Mouse (Mus musculus) v-Abl transformed pro-B cells (cell line): ENCODE data around the gene Gm44805.

Experiments used
- in situ Hi-C, 2 experiments: fragments of 400-800 bp; cut with MboI; formaldehyde crosslinking; loops; one replicate each; pipeline ENCODE4 v1.15.1; 2025; ENCODE audit not compliant: unreplicated experiment in 2 of 2

The Gm44805 gene

GRCm38 (mm10) chr7:19683771-19684201 lies 2.6 kb upstream of the Gm44805 start:
- in situ Hi-C loops, result no loop called here

- in situ Hi-C loops, result no loop called here
These were observed 1.8 kb upstream of the Gm44805 start for GRCm38 (mm10) chr7:19682979-19683378.

GRCm38 (mm10) chr7:19680702-19681101 lies 521 bp downstream of the Gm44805 start:
- in situ Hi-C loops, result no loop called here

GRCm38 (mm10) chr7:19678901-19679300 lies 2.3 kb downstream of the Gm44805 start:
- in situ Hi-C loops, result no loop called here

GRCm38 (mm10) chr7:19677872-19678271 lies 3.4 kb downstream of the Gm44805 start, which contains the start of gene Apoc2:
Apoc2 (minus strand) TSS chr7:19677941.
- in situ Hi-C loops, result no loop called here

GRCm38 (mm10) chr7:19676662-19677061 lies 4.6 kb downstream of the Gm44805 start:
- in situ Hi-C loops, result no loop called here

- in situ Hi-C loops, result no loop called here
These were observed 5.4 kb downstream of the Gm44805 start for GRCm38 (mm10) chr7:19675824-19676223.

- in situ Hi-C loops, result no loop called here
These were observed 8.0 kb downstream of the Gm44805 start for GRCm38 (mm10) chr7:19673083-19673699.

GRCm38 (mm10) chr7:19671511-19671910 lies 9.7 kb downstream of the Gm44805 start:
- in situ Hi-C loops, result no loop called here

GRCm38 (mm10) chr7:19668947-19669721 lies 12.1 kb downstream of the Gm44805 start:
- in situ Hi-C loops, result loop anchor here (5.0 to 10.0 kb wide), 6 partner anchors 33 to 203 kb away; partner anchors contain the start of gene Cblc (in 1 of the 2)

- in situ Hi-C loops, result loop anchor here (5.0 to 10.0 kb wide), 6 partner anchors 35 to 205 kb away; partner anchors contain the start of gene Cblc (in 1 of the 2)
These were observed 13.8 kb downstream of the Gm44805 start for GRCm38 (mm10) chr7:19667434-19667833.

- in situ Hi-C loops, result loop anchor here (5.0 to 10.0 kb wide), 6 partner anchors 36 to 206 kb away; partner anchors contain the start of gene Cblc (in 1 of the 2)
These were observed 14.5 kb downstream of the Gm44805 start for GRCm38 (mm10) chr7:19666750-19667149.

- in situ Hi-C loops, result loop anchor here (5.0 to 10.0 kb wide), 6 partner anchors 37 to 207 kb away; partner anchors contain the start of gene Cblc (in 1 of the 2)
These were observed 16.0 kb downstream of the Gm44805 start, which contains the start of gene Clptm1 for GRCm38 (mm10) chr7:19664955-19665841. Clptm1 (minus strand) TSS chr7:19665033.

GRCm38 (mm10) chr7:19664455-19664954 lies 16.7 kb downstream of the Gm44805 start:
- in situ Hi-C loops, result loop anchor here (10.0 kb wide), 2 partner anchors 120 to 130 kb away; partner anchors contain the start of gene Cblc (in 1 of the 2)

- in situ Hi-C loops, result loop anchor here (10.0 kb wide), 2 partner anchors 121 to 131 kb away; partner anchors contain the start of gene Cblc (in 1 of the 2)
These were observed 17.3 kb downstream of the Gm44805 start for GRCm38 (mm10) chr7:19663940-19664339.

GRCm38 (mm10) chr7:19652614-19653013 lies 28.6 kb downstream of the Gm44805 start:
- in situ Hi-C loops, result no loop called here

- in situ Hi-C loops, result no loop called here
These were observed 30.0 kb downstream of the Gm44805 start for GRCm38 (mm10) chr7:19651063-19651786.

GRCm38 (mm10) chr7:19641223-19641622 lies 40.0 kb downstream of the Gm44805 start:
- in situ Hi-C loops, result no loop called here

- in situ Hi-C loops, result no loop called here
These were observed 46.0 kb downstream of the Gm44805 start for GRCm38 (mm10) chr7:19635074-19635827.
